Mouse (Mus musculus) forelimb bud, embryonic 11.5 days (tissue): ENCODE results near the gene Plxdc2.

Experiments used
- DNase-seq: peaks from one replicate; pipeline ENCODE4 v3.0.0-alpha.2; 2012; ENCODE audit warnings: low read depth, low spot score

The Plxdc2 gene

DNA sequence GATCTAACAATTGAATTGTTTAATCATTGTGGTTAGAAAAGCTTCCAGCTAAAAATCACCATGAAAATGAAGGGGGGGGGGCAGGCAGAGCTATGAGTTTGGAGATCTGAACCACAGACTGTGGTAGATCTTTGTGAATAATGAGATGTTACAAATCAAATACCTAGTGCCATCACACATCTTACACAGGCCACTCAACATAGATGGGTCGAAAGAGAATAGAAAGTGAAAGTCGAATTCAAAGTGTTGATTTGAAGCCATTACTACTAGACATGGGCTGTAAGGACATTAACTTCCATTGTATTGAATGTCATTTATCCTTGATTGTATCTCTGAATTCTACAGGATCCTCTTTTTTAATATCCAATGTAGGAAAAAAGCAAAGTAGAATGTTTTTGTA lies 212.2 kb downstream of the Plxdc2 start:
- no peak for DNase-seq

DNA sequence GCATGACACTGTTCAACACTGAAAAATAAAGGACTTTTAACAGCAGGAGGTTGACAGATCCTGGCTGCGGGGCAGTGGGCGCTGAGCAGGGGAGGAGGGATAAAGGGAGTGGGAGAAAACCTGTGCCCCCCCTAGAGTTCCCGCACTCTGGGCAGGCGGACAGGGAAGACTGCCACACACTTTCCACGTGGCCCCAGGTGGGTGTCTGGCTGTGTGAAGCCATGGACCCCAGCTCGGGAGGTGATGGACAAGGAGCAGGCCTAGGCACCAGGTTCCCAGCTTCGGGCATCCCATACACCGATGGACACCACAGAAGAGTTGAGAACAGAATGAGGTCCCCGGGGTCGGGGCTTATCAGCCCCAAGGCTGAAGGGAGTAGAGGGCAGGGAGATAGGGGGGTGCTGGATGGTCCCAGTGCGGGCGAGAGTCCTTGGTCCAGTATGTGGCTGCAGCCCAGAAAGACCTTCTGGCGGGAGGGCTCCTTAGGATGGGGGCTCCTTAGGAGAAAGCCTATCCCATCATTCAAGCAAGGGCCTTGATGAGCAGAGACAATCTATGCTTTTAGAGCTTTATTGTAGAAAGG lies 215.2 kb downstream of the Plxdc2 start:
- DNase-seq, result no peak

DNA sequence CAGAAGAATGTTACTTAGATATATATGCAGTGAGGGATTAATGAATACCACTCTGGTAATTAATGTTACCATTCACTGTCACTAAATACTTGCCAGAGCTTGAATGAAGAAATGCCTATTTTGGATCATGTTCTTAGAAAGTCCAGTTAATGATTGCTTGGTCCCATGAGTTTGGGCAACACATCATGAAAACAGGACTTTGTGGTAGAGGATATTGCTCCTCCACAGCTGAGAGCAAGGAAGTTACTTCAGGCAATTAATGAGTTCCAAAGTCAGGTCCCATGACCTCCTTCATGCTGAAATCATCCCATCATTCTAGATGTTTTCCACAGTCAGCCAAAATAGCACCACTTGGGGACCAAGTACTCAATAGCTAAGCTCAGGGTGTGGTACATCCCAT lies 220.5 kb downstream of the Plxdc2 start:
- DNase-seq, result no peak

- DNase-seq, result peak; percentile 55
These were observed 222.0 kb downstream of the Plxdc2 start for GRCm38 (mm10) chr2:16578153-16578552.

GRCm38 (mm10) chr2:16588546-16588945 lies 232.4 kb downstream of the Plxdc2 start:
- no peak for DNase-seq

- DNase-seq, result no peak
These were observed 239.3 kb downstream of the Plxdc2 start for GRCm38 (mm10) chr2:16595451-16595850.

DNA sequence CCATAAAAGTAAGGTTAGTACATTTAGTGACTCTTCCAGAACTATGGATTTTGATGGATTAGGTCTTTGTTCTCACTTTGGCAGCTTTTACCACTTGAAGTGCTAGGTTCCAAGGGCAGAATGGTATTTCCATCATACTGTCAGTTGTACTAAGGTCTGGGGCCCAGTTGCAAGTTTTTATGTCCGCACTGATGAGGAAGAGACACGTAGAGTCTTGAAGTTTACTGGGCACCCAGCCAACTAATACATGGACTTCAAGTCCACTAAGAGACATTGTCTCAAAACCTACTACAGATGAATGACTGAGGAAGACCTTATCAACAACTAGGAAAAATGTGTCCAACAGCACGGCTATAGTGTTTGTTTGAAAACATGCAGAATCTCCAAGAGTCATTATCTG lies 242.1 kb downstream of the Plxdc2 start:
- no peak for DNase-seq

DNA sequence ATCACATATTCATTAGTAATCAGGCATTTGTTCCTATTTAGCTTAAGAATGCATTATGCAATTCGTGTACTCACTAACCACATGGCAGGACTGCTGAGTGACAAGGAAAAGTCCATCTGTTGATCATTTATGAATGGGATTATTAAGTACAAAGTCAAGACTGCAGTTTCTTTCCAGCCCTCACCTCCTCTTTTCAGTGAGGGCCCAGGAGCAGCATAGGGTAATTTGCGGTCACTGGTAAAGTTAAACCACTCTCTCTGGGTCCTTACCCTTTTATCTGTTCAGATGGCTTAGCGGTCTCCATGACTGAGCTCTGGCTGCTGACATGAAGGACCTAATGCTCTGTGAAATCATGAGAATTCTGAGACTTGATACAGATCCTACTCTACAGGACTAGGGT lies 248.2 kb downstream of the Plxdc2 start:
- DNase-seq, result no peak

DNA sequence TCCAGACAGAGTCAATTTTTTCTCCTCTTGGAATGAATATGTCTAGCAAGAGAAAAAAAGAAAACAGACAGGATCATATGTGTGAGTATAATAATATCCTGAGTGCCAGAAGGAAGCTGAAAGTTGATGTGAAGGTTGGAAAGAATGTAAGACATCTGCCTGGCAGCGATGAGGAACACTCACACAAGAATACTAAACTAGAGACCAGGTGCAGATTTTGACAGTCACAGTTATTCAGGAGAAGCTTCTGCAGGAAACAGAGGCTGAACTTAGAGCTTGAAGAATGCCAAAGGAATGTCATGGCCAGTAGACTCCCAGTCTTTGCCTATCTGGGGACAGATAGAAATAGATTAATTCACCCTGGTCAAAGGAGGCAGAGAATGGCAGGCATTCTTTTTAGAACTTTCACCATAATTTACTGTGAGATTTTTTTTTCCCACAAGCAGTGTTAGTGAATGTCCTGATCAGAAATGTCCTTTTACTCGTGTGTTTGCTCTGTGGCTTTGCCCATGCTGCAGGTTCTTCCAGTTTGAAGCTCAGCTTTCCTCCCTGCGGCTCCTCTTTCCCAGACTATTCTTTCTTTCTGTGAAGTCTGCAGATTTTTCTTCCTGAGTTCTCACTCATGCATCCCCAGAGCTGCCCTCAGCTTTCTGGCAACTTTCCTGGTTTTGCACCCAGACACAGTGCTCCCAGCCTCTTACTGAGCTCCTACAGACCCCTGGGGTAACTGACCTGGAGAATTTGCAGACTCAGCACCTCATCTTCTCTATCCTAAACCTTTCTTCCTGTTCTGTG lies 251.9 kb downstream of the Plxdc2 start:
- peak; percentile 5 for DNase-seq

DNA sequence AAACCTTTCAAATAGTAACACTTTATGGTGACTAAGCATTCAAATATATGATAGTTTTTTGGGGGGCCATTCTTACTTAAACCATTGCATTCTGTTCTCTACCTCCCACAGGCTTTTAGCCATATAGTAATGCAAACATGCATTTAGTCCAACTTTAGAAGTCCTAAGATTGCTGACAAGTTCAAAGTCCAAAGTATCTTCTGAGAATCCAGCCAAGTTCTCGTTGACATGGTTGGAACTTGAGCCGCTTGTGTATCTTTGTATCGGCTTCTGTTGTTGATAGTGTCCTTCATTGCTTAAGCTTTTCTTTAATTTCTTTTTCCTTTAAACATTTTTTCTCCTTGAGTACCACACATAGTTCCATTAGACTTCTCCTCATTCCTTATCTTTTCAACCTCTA lies 286.0 kb downstream of the Plxdc2 start:
- no peak for DNase-seq

DNA sequence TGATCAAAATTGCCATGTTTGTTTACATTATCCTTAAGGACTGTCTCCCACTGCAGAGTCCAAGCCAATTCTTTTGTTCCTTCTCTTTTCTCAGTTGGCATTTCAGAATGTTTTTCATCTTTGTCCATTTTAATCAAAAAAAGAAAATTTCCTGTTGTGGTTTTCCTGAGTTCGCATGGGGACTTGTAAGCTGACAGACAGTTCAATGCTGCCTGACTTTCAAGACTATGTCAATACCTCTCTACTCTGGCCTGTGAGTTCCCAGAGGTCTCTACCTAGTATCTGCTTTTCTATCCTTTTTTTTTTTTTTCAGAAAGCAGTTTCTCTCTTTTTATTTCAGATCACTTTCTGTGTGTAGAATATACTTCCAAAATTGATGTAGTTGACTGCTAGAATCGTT lies 295.6 kb downstream of the Plxdc2 start:
- no peak for DNase-seq

DNA sequence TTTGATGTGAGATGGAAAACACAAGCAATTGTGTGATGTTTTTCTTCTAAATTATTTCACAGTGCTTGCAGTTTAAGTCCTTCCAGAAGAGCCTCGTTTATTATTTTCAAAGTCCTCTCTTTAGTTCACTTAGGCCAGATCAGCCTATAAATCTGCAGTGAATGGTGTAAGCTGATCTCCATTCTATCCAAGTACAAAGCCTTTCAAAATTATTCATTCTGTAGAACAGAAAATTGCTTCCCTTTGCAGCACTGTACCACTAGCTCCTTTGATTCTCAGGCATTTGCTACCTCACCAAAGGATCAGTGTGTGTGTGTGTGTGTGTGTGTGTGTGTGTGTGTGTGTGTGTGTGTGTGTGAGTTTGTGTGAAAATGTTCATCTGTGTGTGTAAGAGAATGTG lies 308.4 kb downstream of the Plxdc2 start:
- peak; percentile 34 for DNase-seq

DNA sequence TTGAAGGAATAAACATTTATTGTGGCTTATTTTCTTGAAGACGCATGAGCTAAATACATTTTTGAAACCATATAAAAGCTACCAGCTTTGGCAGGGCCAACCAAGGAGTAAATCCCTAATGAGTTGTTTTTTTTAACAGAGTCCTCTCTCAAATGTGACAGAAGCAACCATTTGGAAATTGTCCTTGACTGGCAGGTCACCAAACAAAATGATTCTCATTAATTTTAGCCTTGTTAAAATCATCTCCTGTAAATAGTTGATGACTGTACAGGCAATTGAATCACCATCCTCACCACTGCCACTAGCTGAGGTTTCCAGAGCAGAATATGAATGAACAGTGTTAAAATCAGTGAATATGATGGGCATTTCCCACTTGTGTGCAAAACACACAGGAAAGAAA lies 312.3 kb downstream of the Plxdc2 start:
- no peak for DNase-seq

GRCm38 (mm10) chr2:16682905-16683304 lies 326.8 kb downstream of the Plxdc2 start:
- no peak for DNase-seq

- DNase-seq, result no peak
These were observed 327.6 kb downstream of the Plxdc2 start for GRCm38 (mm10) chr2:16683739-16684138.

DNA sequence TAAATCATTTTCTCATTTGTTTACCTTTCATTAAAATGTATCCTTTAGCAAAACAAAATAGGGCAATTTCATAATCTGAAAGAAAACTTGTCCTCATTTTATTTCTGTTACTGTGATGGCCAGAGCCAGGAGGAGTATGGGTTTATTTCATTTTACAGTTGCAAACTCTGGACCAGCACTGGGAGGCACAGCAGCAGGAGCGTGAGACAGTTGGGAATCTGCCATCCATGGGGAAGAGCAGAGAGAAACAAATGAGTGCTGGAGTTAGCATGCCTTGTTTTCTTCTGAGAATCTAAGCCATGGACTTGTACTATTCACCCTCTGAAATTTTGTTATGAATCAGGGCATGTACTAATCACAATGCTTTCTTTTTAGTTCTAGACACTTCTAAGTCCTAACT lies 328.4 kb downstream of the Plxdc2 start:
- DNase-seq, result no peak

- no peak for DNase-seq
These were observed 340.3 kb downstream of the Plxdc2 start for GRCm38 (mm10) chr2:16696390-16696789.

DNA sequence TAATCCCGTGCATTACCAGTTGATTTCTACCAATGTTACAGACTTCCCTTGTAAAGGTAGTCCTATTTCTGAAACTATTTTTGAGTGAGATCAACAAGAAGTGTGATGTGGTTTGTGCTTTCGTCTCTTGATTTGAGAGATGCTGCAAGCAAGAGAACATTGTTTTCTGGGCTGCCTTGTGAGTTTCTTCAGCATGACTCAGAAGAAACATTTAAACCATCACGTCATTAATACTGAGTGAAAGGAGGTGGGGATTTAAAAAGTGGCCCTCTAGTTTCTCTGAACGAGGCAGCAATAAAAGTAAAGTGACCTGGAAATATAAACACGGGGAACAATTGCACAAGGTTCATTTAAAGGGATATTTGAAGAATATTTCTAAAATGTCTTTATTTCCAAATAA lies 341.1 kb downstream of the Plxdc2 start:
- no peak for DNase-seq

DNA sequence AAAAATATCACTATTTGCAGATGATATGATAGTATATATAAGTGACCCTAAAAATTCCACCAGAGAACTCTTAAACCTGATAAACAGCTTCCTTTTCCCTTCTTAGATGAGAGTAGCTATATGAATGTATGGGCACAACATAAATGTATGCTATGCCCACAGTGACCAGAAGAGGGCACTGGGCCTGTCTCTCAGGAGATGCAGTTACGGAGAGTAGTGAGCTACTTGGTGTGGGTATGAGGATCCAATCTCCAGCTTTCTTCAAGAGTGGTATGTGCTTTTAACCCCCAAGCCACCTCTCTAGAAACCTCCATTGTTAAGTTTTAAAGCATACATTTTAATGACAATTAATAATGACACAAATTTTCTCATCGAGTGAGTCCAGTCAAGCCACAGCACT lies 350.1 kb downstream of the Plxdc2 start:
- no peak for DNase-seq

GRCm38 (mm10) chr2:16709885-16710284 lies 353.8 kb downstream of the Plxdc2 start:
- DNase-seq, result no peak

DNA sequence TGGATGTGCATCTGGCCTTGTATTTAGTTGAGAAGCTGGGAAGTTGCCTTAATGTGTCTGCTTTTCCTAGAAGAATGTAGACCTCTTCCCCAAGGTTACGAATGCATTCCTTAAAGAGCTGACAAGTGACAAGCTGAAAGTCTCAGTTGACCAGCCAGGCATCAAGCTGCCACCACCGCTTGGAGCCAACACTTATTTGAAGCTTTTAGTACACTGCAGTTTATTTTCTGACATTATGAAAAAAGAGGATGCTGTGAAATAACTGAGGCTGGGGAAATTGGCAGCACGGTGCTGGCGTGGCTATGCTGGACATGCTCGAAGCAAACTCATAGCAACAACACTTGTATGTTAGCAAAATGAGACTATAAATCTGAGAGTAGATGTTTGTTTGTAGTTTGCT lies 374.9 kb downstream of the Plxdc2 start:
- no peak for DNase-seq

DNA sequence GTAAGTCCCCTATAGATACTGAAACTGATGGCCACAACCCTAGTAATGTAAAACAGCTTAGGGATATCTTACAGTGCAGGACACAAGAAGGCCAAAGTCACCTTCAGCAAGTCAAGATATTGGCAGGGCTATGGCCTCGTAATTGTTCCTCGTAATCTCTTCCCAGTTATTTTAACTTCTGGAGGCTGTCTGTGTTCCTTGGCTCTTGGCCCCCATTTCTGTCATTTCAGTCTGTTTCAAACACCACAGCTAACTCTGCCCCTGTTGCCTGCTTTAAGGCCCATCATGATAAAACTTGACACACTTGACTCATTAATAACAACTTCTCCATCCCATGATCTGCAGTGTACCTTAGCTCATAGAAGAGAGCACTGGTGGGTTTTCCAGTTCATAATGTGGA lies 378.3 kb downstream of the Plxdc2 start:
- DNase-seq, result no peak

GRCm38 (mm10) chr2:16738241-16738640 lies 382.1 kb downstream of the Plxdc2 start:
- DNase-seq, result no peak

DNA sequence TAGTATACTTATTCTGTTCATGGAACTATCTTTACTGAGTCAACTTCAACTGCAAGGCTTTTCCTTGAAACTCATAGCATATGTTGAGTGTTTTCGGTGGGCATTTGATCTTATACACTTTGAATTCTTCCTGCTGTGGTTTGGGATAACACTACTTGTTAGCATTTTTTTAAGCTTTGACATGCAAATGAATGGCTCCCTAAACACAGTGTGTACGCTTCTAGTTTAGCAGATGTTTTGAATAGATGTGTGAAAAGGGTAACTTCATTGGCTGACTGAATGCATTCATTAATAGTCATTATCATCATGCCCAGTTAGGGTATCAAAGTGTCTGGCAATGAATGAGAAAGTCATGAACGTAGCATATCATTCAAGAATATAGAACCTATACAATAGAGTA lies 385.7 kb downstream of the Plxdc2 start:
- DNase-seq, result no peak
